Mouse (Mus musculus): ENCODE data around the gene Gfod1. TPM values are rescaled to one million over a fixed set of nuclear protein-coding genes. Genes with fewer than 3 reads are reported as not detected.

Gfod1 gene
- polyA plus RNA-seq, 1 experiment from 2014 or later = 2.7 TPM

- H3K4me2 ChIP-seq = no peak overlapping the region
- WGBS = 60% methylated on average over 6 of the region's 6 CpGs
- peaks cover 3% of the 10 kb centered on the region; the same call in 1 of the 2 replicates for H3K36me3 ChIP-seq
- no peak overlapping the region for H3K27ac ChIP-seq (replicated peaks)
- no peaks in the 10 kb centered on the region for H3K4me1 ChIP-seq
- no peak for ATAC-seq (ENCODE audit: low FRiP score)
- no peak overlapping the region for H3K4me3 ChIP-seq (replicated peaks)
- H3K9ac ChIP-seq (replicated peaks) = no peak overlapping the region
- H3K27me3 ChIP-seq (replicated peaks) = no peaks in the 10 kb centered on the region
- no peaks in the 10 kb centered on the region for H3K9me3 ChIP-seq (replicated peaks)
These were observed 106.8 kb downstream of the Gfod1 start for GRCm38 (mm10) chr13:43197187-43197586.

GRCm38 (mm10) chr13:43196000-43196399 lies 108.0 kb downstream of the Gfod1 start:
- H3K27me3 ChIP-seq (replicated peaks) = no peaks in the 10 kb centered on the region
- 73% methylated on average over 7 of the region's 7 CpGs for WGBS
- ATAC-seq (ENCODE audit: low FRiP score) = no peak
- peaks cover 3% of the 10 kb centered on the region; the same call in 1 of the 2 replicates for H3K36me3 ChIP-seq
- no peak overlapping the region for H3K27ac ChIP-seq (replicated peaks)
- no peak overlapping the region for H3K9ac ChIP-seq (replicated peaks)
- H3K4me1 ChIP-seq = peaks cover 3% of the 10 kb centered on the region; the same call in 1 of the 2 replicates
- H3K4me3 ChIP-seq (replicated peaks) = no peak overlapping the region
- H3K4me2 ChIP-seq = no peak overlapping the region
- H3K9me3 ChIP-seq (replicated peaks) = no peaks in the 10 kb centered on the region

GRCm38 (mm10) chr13:43193932-43194331 lies 110.0 kb downstream of the Gfod1 start:
- no peaks in the 10 kb centered on the region for H3K27me3 ChIP-seq (replicated peaks)
- peaks cover 3% of the 10 kb centered on the region; the same call in 1 of the 2 replicates for H3K4me1 ChIP-seq
- no peak overlapping the region for H3K9ac ChIP-seq (replicated peaks)
- no peaks in the 10 kb centered on the region for H3K9me3 ChIP-seq (replicated peaks)
- no peak overlapping the region for H3K4me2 ChIP-seq
- no peaks in the 10 kb centered on the region; the same call in 1 of the 2 replicates for H3K36me3 ChIP-seq
- H3K27ac ChIP-seq (replicated peaks) = no peak overlapping the region
- ATAC-seq (ENCODE audit: low FRiP score) = no peak
- no peak overlapping the region for H3K4me3 ChIP-seq (replicated peaks)
- 93% methylated on average over 8 of the region's 8 CpGs for WGBS

DNA sequence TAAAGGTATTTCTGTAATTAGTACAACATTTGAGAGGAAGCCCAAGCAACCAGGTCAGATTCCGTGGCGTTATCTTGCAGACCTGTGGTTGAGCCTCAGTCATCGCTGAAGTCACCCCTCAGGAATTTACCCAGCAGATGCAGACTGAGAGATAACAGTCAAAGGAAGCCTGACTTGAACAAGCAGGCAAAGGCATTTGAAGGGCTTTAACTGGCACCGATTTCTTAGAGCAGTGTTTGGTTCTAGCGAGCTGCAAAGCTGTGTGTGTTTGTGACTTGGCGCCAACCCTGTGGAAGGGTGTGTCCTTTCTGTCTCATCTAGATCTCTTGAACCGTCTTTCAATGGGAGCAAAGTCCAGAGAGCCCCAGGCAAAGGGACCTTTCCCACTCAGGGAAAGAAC lies 110.7 kb downstream of the Gfod1 start:
- Histone ChIP-seq H3K36me3 (no peaks in the 10 kb centered on the region; the same call in 1 of the 2 replicates), H3K27ac (replicated peaks) (no peak overlapping the region), H3K27me3 (replicated peaks) (no peaks in the 10 kb centered on the region), H3K4me3 (replicated peaks) (no peak overlapping the region), H3K9ac (replicated peaks) (no peak overlapping the region), H3K4me1 (peaks cover 3% of the 10 kb centered on the region; the same call in 1 of the 2 replicates), H3K9me3 (replicated peaks) (no peaks in the 10 kb centered on the region), H3K4me2 (no peak overlapping the region)
- WGBS = 70% methylated on average over 7 of the region's 7 CpGs
- no peak for ATAC-seq (ENCODE audit: low FRiP score)

DNA sequence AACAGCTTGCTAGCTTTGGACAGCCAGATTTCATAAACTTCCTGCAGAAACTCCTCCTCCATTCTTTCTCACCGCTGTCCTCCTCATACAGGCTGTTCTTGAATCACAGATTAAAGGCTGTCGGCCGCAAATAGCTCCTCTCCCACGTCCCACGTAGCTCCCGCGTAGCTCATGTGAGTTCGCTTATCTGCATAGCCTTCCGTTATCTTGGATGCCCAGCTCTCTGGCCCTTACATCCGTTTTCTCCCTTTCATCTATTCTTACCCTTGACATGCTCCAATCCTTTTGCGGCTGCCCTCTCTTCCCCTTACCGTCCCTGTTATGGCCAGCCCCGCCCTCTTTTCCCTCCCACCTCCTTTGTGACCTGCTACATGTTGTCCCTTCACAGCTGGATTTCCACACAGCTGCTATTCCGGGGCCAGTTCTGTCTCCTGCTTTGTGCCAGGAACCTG lies 112.2 kb downstream of the Gfod1 start:
- Histone ChIP-seq H3K36me3 (no peaks in the 10 kb centered on the region; the same call in 1 of the 2 replicates), H3K27ac (replicated peaks) (no peak overlapping the region), H3K27me3 (replicated peaks) (no peaks in the 10 kb centered on the region), H3K9ac (replicated peaks) (no peak overlapping the region), H3K4me1 (peaks cover 3% of the 10 kb centered on the region; the same call in 1 of the 2 replicates), H3K9me3 (replicated peaks) (no peaks in the 10 kb centered on the region), H3K4me3 (replicated peaks) (peak overlapping the region; percentile 5; the same call in 1 of the 2 replicates), H3K4me2 (peak overlapping the region; percentile 39)
- 5% methylated on average over 14 of the region's 14 CpGs for WGBS
- ATAC-seq (ENCODE audit: low FRiP score) = no peak

DNA sequence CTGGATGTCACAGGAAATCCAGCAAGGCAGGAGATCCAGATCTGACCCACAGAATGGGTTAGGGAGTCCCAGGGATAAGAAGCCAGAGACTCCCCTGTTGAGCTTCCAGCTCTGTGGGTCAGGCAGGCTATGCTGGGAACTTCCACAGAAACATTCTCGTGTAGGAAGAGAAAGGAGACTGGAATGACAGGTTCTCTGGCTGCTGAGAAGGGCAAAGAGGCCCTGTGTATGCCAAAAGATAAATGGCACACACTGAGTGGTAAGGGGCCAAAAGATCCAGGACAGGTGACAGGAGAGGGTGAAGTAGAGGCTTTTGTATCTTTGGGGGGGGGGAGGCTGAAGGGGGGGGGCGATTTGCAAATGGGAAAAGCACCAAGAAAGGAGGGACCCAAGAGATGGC lies 112.7 kb downstream of the Gfod1 start:
- H3K4me2 ChIP-seq = no peak overlapping the region

DNA sequence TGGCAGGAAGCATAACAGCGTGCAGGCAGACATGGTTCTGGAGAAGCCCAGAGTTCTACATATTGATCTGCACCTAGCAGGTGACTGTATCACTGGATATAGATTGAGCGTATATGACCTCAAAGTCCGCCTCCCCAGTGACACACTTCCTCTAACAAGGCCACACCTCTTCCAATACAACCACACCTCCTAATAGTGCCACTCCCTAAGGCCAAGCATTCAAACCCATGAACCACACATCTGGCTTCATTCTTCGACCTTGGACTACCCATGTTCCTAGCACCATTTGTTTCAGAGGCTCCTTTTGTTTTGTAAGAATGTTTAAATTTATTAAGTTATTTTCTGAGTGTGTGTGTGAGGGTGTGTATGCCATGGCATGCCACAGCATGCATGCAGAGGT lies 116.2 kb downstream of the Gfod1 start:
- H3K9ac ChIP-seq (replicated peaks) = no peak overlapping the region
- H3K4me3 ChIP-seq (replicated peaks) = no peak overlapping the region
- no peaks in the 10 kb centered on the region for H3K36me3 ChIP-seq
- 96% methylated on average over 4 of the region's 4 CpGs for WGBS
- H3K27me3 ChIP-seq (replicated peaks) = no peaks in the 10 kb centered on the region
- no peaks in the 10 kb centered on the region for H3K9me3 ChIP-seq (replicated peaks)
- no peak overlapping the region for H3K4me2 ChIP-seq
- no peak overlapping the region for H3K27ac ChIP-seq (replicated peaks)
- peaks cover 11% of the 10 kb centered on the region for H3K4me1 ChIP-seq
- ATAC-seq (ENCODE audit: low FRiP score) = no peak

More for the DNA sequence above, 112.7 kb downstream of the Gfod1 start:
- Histone ChIP-seq H3K4me3 (replicated peaks) (no peak overlapping the region), H3K27me3 (replicated peaks) (no peaks in the 10 kb centered on the region), H3K9ac (replicated peaks) (no peak overlapping the region), H3K36me3 (no peaks in the 10 kb centered on the region; the same call in 1 of the 2 replicates), H3K9me3 (replicated peaks) (no peaks in the 10 kb centered on the region), H3K4me1 (peaks cover 3% of the 10 kb centered on the region; the same call in 1 of the 2 replicates), H3K27ac (replicated peaks) (no peak overlapping the region)
- WGBS = 24% methylated on average over 2 of the region's 2 CpGs
- no peak for ATAC-seq (ENCODE audit: low FRiP score)

DNA sequence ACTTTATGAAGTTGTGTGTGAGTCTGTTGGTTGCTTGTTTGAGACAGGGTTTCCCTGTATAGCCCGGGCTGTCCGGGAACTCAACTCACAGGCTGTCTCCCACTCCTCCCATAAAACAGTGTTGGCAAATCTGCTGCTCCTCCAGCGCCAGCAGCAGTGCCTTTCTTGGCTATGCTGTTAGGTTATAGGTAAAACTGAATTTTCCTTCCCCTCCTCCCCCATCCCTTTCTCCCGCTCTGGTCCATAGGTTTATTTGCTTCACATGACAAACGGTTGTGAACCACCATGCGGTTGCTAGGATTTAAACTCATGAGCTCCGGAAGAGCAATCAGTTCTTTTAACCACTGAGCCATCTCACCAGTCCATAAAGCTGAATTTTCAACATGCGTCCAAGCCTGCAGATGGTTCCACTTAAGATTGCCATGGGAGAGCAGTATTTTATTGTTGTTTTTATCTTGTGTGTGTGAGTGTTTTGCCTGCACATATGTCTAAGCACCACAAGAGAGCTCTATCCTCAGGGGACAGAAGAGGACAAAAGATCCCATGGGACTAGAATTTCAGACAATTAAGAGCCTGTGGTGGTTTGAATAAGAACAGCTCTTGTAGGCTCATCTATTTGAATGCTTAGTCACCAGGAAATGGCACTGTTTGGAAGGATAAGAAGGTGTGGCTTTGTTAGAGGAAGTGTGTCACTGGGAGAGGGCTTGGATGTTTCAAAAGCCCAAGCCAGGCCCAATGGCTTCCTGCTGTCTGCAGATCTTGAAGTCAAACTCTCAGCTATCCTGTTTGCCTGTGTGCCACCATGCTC lies 120.5 kb downstream of the Gfod1 start:
- Histone ChIP-seq H3K4me3 (replicated peaks) (peak overlapping the region; percentile 33), H3K27me3 (replicated peaks) (no peaks in the 10 kb centered on the region), H3K9ac (replicated peaks) (0 out of 2 replicates have a peak overlapping the region, but pooled peaks have one; percentile 23), H3K4me2 (peak overlapping the region; percentile 62), H3K9me3 (replicated peaks) (no peaks in the 10 kb centered on the region), H3K27ac (replicated peaks) (peak overlapping the region; percentile 45; the same call in 1 of the 2 replicates), H3K36me3 (no peaks in the 10 kb centered on the region), H3K4me1 (peaks cover 15% of the 10 kb centered on the region)
- ATAC-seq (ENCODE audit: low FRiP score) = peak; percentile 82
- WGBS = 25% methylated on average over 8 of the region's 8 CpGs

- peak overlapping the region; percentile 45; the same call in 1 of the 2 replicates for H3K27ac ChIP-seq (replicated peaks)
- WGBS = 12% methylated on average over 14 of the region's 14 CpGs
- H3K4me2 ChIP-seq = peak overlapping the region; percentile 62
- no peaks in the 10 kb centered on the region for H3K36me3 ChIP-seq
- no peaks in the 10 kb centered on the region for H3K9me3 ChIP-seq (replicated peaks)
- H3K27me3 ChIP-seq (replicated peaks) = no peaks in the 10 kb centered on the region
- H3K4me1 ChIP-seq = peaks cover 15% of the 10 kb centered on the region
- peak overlapping the region; percentile 33 for H3K4me3 ChIP-seq (replicated peaks)
- 0 out of 2 replicates have a peak overlapping the region, but pooled peaks have one; percentile 23 for H3K9ac ChIP-seq (replicated peaks)
- ATAC-seq (ENCODE audit: low FRiP score) = peak; percentile 65
These were observed 121.3 kb downstream of the Gfod1 start for GRCm38 (mm10) chr13:43182465-43183201.

GRCm38 (mm10) chr13:43181104-43181503 lies 122.9 kb downstream of the Gfod1 start:
- Histone ChIP-seq H3K4me3 (replicated peaks) (no peak overlapping the region), H3K9me3 (replicated peaks) (no peaks in the 10 kb centered on the region), H3K36me3 (no peaks in the 10 kb centered on the region), H3K4me1 (peaks cover 15% of the 10 kb centered on the region), H3K4me2 (no peak overlapping the region), H3K9ac (replicated peaks) (no peak overlapping the region), H3K27ac (replicated peaks) (no peak overlapping the region), H3K27me3 (replicated peaks) (no peaks in the 10 kb centered on the region)
- ATAC-seq (ENCODE audit: low FRiP score) = no peak
- 65% methylated on average over 7 of the region's 7 CpGs for WGBS

DNA sequence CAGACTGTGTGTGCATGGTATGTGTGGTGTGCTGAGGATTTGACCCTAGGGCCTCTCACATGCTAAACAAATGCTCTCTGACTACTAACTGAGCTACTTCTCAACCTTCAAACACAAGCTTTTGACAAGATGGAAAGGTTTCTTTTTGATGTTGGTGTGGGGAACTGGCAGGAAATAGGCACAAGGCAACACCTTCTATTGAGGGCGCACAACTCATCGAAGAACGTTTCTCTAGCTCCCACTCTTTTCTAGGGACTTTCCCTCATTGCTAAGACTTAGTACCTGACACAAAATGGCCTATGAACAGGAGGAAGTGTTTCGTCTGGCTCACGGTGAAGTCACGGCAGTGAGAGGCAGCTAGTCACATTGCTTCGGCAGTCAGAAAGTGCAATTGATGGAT lies 126.7 kb downstream of the Gfod1 start:
- WGBS = 94% methylated on average over 7 of the region's 7 CpGs

More for the DNA sequence above, 126.7 kb downstream of the Gfod1 start:
- no peaks in the 10 kb centered on the region for H3K9me3 ChIP-seq (replicated peaks)
- H3K4me2 ChIP-seq = no peak overlapping the region
- no peaks in the 10 kb centered on the region for H3K36me3 ChIP-seq
- no peak for ATAC-seq (ENCODE audit: low FRiP score)
- no peak overlapping the region for H3K27ac ChIP-seq (replicated peaks)
- H3K4me1 ChIP-seq = peaks cover 7% of the 10 kb centered on the region
- no peak overlapping the region for H3K4me3 ChIP-seq (replicated peaks)
- H3K9ac ChIP-seq (replicated peaks) = no peak overlapping the region
- no peaks in the 10 kb centered on the region for H3K27me3 ChIP-seq (replicated peaks)

Measured in neural tube, embryonic 15.5 days (tissue).